Mouse (Mus musculus): ENCODE results near the gene Brd2. TPM values are rescaled to one million over a fixed set of nuclear protein-coding genes. Genes with fewer than 3 reads are reported as not detected.

Brd2 gene
- total RNA-seq, 1 experiment: 257 TPM

DNA sequence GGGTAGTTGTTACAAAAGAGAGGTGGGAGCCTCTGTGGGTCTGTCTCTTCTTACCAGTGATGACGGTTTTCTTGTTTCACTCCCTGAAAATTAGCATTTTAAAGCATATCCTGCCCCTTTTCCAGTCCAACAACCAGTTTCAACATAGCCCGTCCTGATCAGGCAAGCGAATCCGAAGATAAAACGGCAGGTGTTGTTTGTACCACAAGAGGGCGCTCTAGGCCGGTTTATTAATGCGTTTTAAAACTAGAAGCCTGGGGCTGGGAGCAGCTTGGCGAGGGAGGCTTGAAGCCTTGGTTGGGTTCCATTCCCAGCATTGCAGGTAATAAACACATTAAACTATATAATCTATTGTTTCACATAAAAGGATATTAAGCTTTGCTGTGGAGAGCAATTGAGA lies 44.9 kb downstream of the Brd2 start:
- H3K4me1 ChIP-seq (ENCODE audit: control insufficient read depth in 2 of 2, insufficient read depth in 2 of 2, low read length in 2 of 2, poor library complexity in 1 of 2): peaks cover 0 to 3% of the 10 kb centered on the region in 2 experiments; a peak in 1 of 4 replicates
- H3K36me3 ChIP-seq (ENCODE audit: control insufficient read depth, insufficient read depth, low read length, poor library complexity, severe bottlenecking): no peaks in the 10 kb centered on the region
- no peak overlapping the region for H3K9ac ChIP-seq (ENCODE audit: insufficient read depth, low read depth, low read length, poor library complexity, severe bottlenecking)
- in situ Hi-C loops (cut with MboI; ENCODE audit: low sequenced_read_pairs in 2 of 2, unreplicated experiment in 2 of 2): no loop called here
- no peak overlapping the region for H3K27ac ChIP-seq (ENCODE audit: insufficient read depth, low read depth, low read length, poor library complexity, severe bottlenecking)
- DNase-seq (ENCODE audit: low read depth, low spot score): peak; percentile 89
- TF ChIP-seq HCFC1 (IDR thresholded peaks at IDR 0.05; ENCODE audit: borderline replicate concordance, insufficient read depth, low read length) (no peak), ZNF384 (IDR thresholded peaks at IDR 0.05; ENCODE audit: low read depth, low read length) (no peak), MAFK (IDR thresholded peaks at IDR 0.05; ENCODE audit: insufficient read depth, low read depth, low read length) (no peak), CHD2 (IDR thresholded peaks at IDR 0.05; ENCODE audit: low read depth, low read length) (no peak), ZC3H11A (IDR thresholded peaks at IDR 0.05; ENCODE audit: borderline replicate concordance, low read depth, low read length) (no peak)
- H3K9me3 ChIP-seq (ENCODE audit: control insufficient read depth, insufficient read depth, low read depth, low read length): no peaks in the 10 kb centered on the region
- H3K4me3 ChIP-seq (ENCODE audit: insufficient read depth in 1 of 2, low read depth in 1 of 2, low read length in 2 of 2, poor library complexity in 1 of 2, severe bottlenecking in 1 of 2): no peak overlapping the region

DNA sequence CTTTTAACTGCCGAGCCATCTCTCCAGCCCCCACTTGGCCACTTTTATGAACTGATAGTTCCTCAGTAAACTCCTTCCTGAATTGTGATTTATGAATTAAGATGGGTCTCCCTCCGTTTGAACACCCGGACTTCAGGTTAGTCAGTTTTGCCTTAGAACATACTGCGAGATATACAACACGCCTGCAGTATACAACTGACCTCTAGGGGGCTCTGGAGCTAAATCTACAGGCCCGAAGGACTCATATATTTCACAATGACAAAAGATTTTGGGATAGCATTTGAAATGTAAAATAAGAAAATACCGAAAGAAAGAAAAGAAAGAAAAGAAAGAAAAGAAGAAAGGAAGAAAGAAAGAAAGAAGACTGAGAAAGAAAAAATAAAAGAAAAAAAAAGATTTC lies 47.2 kb downstream of the Brd2 start:
- H3K9ac ChIP-seq (ENCODE audit: insufficient read depth, low read depth, low read length, poor library complexity, severe bottlenecking): no peak overlapping the region
- H3K9me3 ChIP-seq (ENCODE audit: control insufficient read depth, insufficient read depth, low read depth, low read length): no peaks in the 10 kb centered on the region
- TF ChIP-seq ZNF384 (IDR thresholded peaks at IDR 0.05; ENCODE audit: low read depth, low read length) (no peak), MAFK (IDR thresholded peaks at IDR 0.05; ENCODE audit: insufficient read depth, low read depth, low read length) (no peak)
- no peak overlapping the region for H3K27ac ChIP-seq (ENCODE audit: insufficient read depth, low read depth, low read length, poor library complexity, severe bottlenecking)
- peaks cover 0 to 3% of the 10 kb centered on the region in 2 experiments; a peak in 1 of 4 replicates for H3K4me1 ChIP-seq (ENCODE audit: control insufficient read depth in 2 of 2, insufficient read depth in 2 of 2, low read length in 2 of 2, poor library complexity in 1 of 2)
- in situ Hi-C loops (cut with MboI; ENCODE audit: low sequenced_read_pairs in 2 of 2, unreplicated experiment in 2 of 2): no loop called here
- no peaks in the 10 kb centered on the region for H3K36me3 ChIP-seq (ENCODE audit: control insufficient read depth, insufficient read depth, low read length, poor library complexity, severe bottlenecking)
- H3K4me3 ChIP-seq (ENCODE audit: insufficient read depth in 1 of 2, low read depth in 1 of 2, low read length in 2 of 2, poor library complexity in 1 of 2, severe bottlenecking in 1 of 2): no peak overlapping the region
- peak; percentile 71 for DNase-seq (ENCODE audit: low read depth, low spot score)

DNA sequence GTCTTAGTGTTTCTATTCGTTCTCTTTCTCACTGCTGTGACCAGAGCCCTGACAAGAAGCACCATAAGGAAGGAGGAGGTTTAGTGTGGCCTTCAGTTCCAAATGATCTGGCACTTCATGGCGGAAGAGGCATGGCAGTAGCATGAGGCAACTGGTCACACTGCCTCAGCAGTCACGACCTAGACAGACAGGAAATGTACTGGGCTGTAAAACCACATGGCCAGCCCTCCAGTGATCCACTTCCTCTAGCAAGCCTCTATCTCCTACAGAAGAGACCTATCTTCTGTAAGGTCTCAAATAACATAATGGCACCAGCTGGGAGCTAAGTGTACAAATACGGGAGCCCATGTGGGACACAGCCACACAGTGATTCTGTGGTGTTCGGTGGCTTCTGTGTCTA lies 50.3 kb downstream of the Brd2 start:
- no peak overlapping the region for H3K4me3 ChIP-seq (ENCODE audit: insufficient read depth in 1 of 2, low read depth in 1 of 2, low read length in 2 of 2, poor library complexity in 1 of 2, severe bottlenecking in 1 of 2)
- peaks cover 0 to 3% of the 10 kb centered on the region in 2 experiments; a peak in 1 of 4 replicates for H3K4me1 ChIP-seq (ENCODE audit: control insufficient read depth in 2 of 2, insufficient read depth in 2 of 2, low read length in 2 of 2, poor library complexity in 1 of 2)
- H3K9me3 ChIP-seq (ENCODE audit: control insufficient read depth, insufficient read depth, low read depth, low read length): no peaks in the 10 kb centered on the region
- H3K9ac ChIP-seq (ENCODE audit: insufficient read depth, low read depth, low read length, poor library complexity, severe bottlenecking): no peak overlapping the region
- TF ChIP-seq CHD2 (IDR thresholded peaks at IDR 0.05; ENCODE audit: low read depth, low read length) (no peak), MAFK (IDR thresholded peaks at IDR 0.05; ENCODE audit: insufficient read depth, low read depth, low read length) (no peak), ZC3H11A (IDR thresholded peaks at IDR 0.05; ENCODE audit: borderline replicate concordance, low read depth, low read length) (no peak)
- in situ Hi-C loops (cut with MboI; ENCODE audit: low sequenced_read_pairs in 2 of 2, unreplicated experiment in 2 of 2): no loop called here
- no peak overlapping the region for H3K27ac ChIP-seq (ENCODE audit: insufficient read depth, low read depth, low read length, poor library complexity, severe bottlenecking)
- no peak for DNase-seq (ENCODE audit: low read depth, low spot score)
- no peaks in the 10 kb centered on the region for H3K36me3 ChIP-seq (ENCODE audit: control insufficient read depth, insufficient read depth, low read length, poor library complexity, severe bottlenecking)

DNA sequence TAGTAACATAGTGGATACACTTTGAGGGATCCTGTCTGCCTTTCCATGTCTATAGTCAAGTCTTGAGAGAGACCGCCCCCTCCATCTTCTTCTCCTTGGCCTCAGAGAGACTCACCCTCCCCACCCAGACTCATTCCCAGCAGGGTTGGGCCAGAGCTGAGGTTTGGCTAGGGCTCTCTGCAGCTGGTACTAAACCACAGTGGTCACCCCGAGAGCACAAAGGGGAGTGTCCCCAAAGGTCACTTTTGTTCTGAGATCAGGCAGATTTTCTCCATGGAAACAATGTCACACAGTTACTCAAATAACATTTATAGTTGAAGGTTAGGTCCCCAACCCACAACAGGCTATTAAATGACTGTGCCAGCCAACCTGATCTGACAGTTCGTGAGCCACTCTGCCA lies 53.6 kb downstream of the Brd2 start:
- DNase-seq (ENCODE audit: low read depth, low spot score): no peak
- in situ Hi-C loops (cut with MboI; ENCODE audit: low sequenced_read_pairs in 2 of 2, unreplicated experiment in 2 of 2): no loop called here
- TF ChIP-seq CHD2 (IDR thresholded peaks at IDR 0.05; ENCODE audit: low read depth, low read length) (no peak), ZC3H11A (IDR thresholded peaks at IDR 0.05; ENCODE audit: borderline replicate concordance, low read depth, low read length) (no peak), MAFK (IDR thresholded peaks at IDR 0.05; ENCODE audit: insufficient read depth, low read depth, low read length) (no peak), ZNF384 (IDR thresholded peaks at IDR 0.05; ENCODE audit: low read depth, low read length) (no peak), HCFC1 (IDR thresholded peaks at IDR 0.05; ENCODE audit: borderline replicate concordance, insufficient read depth, low read length) (no peak)
- Histone ChIP-seq H3K9ac (ENCODE audit: insufficient read depth, low read depth, low read length, poor library complexity, severe bottlenecking) (no peak overlapping the region), H3K4me3 (ENCODE audit: insufficient read depth in 1 of 2, low read depth in 1 of 2, low read length in 2 of 2, poor library complexity in 1 of 2, severe bottlenecking in 1 of 2) (no peak overlapping the region), H3K9me3 (ENCODE audit: control insufficient read depth, insufficient read depth, low read depth, low read length) (no peaks in the 10 kb centered on the region), H3K27ac (ENCODE audit: insufficient read depth, low read depth, low read length, poor library complexity, severe bottlenecking) (no peak overlapping the region), H3K36me3 (ENCODE audit: control insufficient read depth, insufficient read depth, low read length, poor library complexity, severe bottlenecking) (no peaks in the 10 kb centered on the region), H3K4me1 (ENCODE audit: control insufficient read depth in 2 of 2, insufficient read depth in 2 of 2, low read length in 2 of 2, poor library complexity in 1 of 2) (0 out of 4 replicates have a peak, but pooled peaks cover 0 to 2% of the 10 kb centered on the region in 2 experiments)

Other genes with a start within 250 kb of the Brd2 start
- gene Gm7029, start 248.8 kb downstream of the Brd2 start, total RNA-seq (2012; rRNA removed): 11.6 and 19.7 TPM in 2 replicates
- gene Kifc1, start 232.0 kb downstream of the Brd2 start, total RNA-seq (2012; rRNA removed): 149 and 187 TPM in 2 replicates
- gene Platr17, start 217.5 kb downstream of the Brd2 start, total RNA-seq (2012; rRNA removed): 33.2 and 46.0 TPM in 2 replicates
- gene Daxx, start 213.2 kb downstream of the Brd2 start, total RNA-seq (2012; rRNA removed): 67.3 and 73.7 TPM in 2 replicates
- gene Tapbp, start 206.7 kb downstream of the Brd2 start, total RNA-seq (2012; rRNA removed): 39.4 and 64.9 TPM in 2 replicates
- 32.8 and 34.8 TPM in 2 replicates for gene Zbtb22, start 206.7 kb downstream of the Brd2 start, total RNA-seq (2012; rRNA removed)
- gene Rgl2, start 193.1 kb downstream of the Brd2 start, total RNA-seq (2012; rRNA removed): 65.8 and 129 TPM in 2 replicates
- 175 and 201 TPM in 2 replicates for gene Pfdn6, start 182.3 kb downstream of the Brd2 start, total RNA-seq (2012; rRNA removed)
- 65.6 and 78.2 TPM in 2 replicates for gene Wdr46, start 182.0 kb downstream of the Brd2 start, total RNA-seq (2012; rRNA removed)
- gene B3galt4, start 171.1 kb downstream of the Brd2 start, total RNA-seq (2012; rRNA removed): 10.3 and 15.3 TPM in 2 replicates
- gene Vps52, start 166.8 kb downstream of the Brd2 start, total RNA-seq (2012; rRNA removed): 23.2 and 24.8 TPM in 2 replicates
- 4,706 and 5,724 TPM in 2 replicates for gene Rps18, start 166.6 kb downstream of the Brd2 start, total RNA-seq (2012; rRNA removed)
- gene H2-K1, start 122.3 kb downstream of the Brd2 start, total RNA-seq (2012; rRNA removed): 69.5 and 155 TPM in 2 replicates
- gene Ring1, start 98.0 kb downstream of the Brd2 start, total RNA-seq (2012; rRNA removed): 5.6 and 8.9 TPM in 2 replicates
- gene H2-Ke6, start 94.6 kb downstream of the Brd2 start, total RNA-seq (2012; rRNA removed): 15.5 and 27.7 TPM in 2 replicates
- 253 and 394 TPM in 2 replicates for gene Slc39a7, start 91.0 kb downstream of the Brd2 start, total RNA-seq (2012; rRNA removed)
- 52.4 and 79.2 TPM in 2 replicates for gene Rxrb, start 90.8 kb downstream of the Brd2 start, total RNA-seq (2012; rRNA removed)
- gene Col11a2, start 83.2 kb downstream of the Brd2 start, total RNA-seq (2012; rRNA removed): 1.3 and 1.4 TPM in 2 replicates
- gene H2-Oa, start 30.3 kb downstream of the Brd2 start, total RNA-seq (2012; rRNA removed): 0.54 TPM in 1 of 2 replicates, not detected in the other
- gene H2-DMa, start 3.1 kb downstream of the Brd2 start, total RNA-seq (2012; rRNA removed): 18.5 and 24.5 TPM in 2 replicates
- gene H2-DMb2, start 20.7 kb upstream of the Brd2 start, total RNA-seq (2012; rRNA removed): 0.31 TPM in 1 of 2 replicates, not detected in the other
- 3.1 and 5.0 TPM in 2 replicates for gene H2-DMb1, start 30.4 kb upstream of the Brd2 start, total RNA-seq (2012; rRNA removed)
- 13.9 and 23.1 TPM in 2 replicates for gene Tap1, start 64.9 kb upstream of the Brd2 start, total RNA-seq (2012; rRNA removed)
- 3.8 and 4.1 TPM in 2 replicates for gene Psmb9, start 65.1 kb upstream of the Brd2 start, total RNA-seq (2012; rRNA removed)
- gene Psmb8, start 75.1 kb upstream of the Brd2 start, total RNA-seq (2012; rRNA removed): 3.2 and 7.4 TPM in 2 replicates
- gene Tap2, start 80.9 kb upstream of the Brd2 start, total RNA-seq (2012; rRNA removed): 4.0 and 5.1 TPM in 2 replicates
- not detected in 2 replicates for gene H2-Ob, start 116.3 kb upstream of the Brd2 start, total RNA-seq (2012; rRNA removed)
- gene H2-Ab1, start 135.1 kb upstream of the Brd2 start, total RNA-seq (2012; rRNA removed): 1.9 and 2.9 TPM in 2 replicates
- 0.48 and 1.6 TPM in 2 replicates for gene H2-Aa, start 165.2 kb upstream of the Brd2 start, total RNA-seq (2012; rRNA removed)
- gene H2-Eb1, start 183.2 kb upstream of the Brd2 start, total RNA-seq (2012; rRNA removed): 3.4 and 5.7 TPM in 2 replicates
- not detected in 2 replicates for gene H2-Eb2, start 203.0 kb upstream of the Brd2 start, total RNA-seq (2012; rRNA removed)
- gene Btnl2, start 232.2 kb upstream of the Brd2 start, total RNA-seq (2012; rRNA removed): not detected in 2 replicates

All from ES-E14 (cell line).